Mouse (Mus musculus) R1 (cell line): Measurements from ENCODE around the gene Adss.

ENCODE experiments used
- DNase-seq: peaks from one replicate; pipeline ENCODE4 v3.0.0-alpha.2; 2018; ENCODE audit warnings: low read depth, low spot score

Adss gene

GRCm38 (mm10) chr1:177727883-177728525, 68.3 kb downstream of the Adss start:
- DNase-seq, result no peak

DNA sequence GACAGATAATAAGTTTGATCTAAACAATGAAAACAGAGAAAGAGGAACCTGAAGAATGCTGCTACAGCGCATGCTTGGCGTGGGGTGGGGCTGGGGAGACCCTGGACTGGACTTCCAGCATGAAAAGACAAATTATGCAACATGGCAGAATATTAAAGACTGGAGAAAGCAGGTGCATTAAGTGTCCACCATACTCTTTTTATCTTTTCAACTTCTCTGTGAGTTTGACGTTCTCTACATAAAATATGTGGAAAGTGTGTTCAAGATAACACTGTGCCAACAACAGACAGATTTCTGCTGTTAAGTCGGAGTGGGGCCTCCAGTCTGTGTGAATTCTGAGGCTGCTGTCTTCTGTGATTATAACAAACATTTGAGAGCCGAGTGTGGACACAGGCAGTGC, 69.4 kb downstream of the Adss start:
- no peak for DNase-seq

DNA sequence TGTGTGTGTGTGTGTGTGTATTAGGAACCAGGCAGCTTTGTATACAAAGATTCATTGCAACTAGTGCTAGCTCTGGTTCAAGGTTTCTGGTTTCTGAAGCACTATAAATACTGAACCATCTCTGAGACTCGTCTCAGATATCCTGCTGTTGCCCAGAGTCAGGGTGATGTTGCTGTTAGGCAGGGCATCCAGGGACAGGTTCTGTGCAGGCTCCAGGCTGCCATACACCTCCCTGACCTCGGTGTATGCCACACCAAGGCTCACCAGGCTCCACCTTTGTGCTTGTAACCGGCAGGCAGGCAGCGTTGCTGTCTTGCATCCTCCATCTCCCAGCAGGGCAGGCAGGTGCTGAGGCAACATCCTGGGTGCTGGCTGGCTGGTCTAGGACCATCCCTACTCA, 72.5 kb downstream of the Adss start:
- no peak for DNase-seq

DNA sequence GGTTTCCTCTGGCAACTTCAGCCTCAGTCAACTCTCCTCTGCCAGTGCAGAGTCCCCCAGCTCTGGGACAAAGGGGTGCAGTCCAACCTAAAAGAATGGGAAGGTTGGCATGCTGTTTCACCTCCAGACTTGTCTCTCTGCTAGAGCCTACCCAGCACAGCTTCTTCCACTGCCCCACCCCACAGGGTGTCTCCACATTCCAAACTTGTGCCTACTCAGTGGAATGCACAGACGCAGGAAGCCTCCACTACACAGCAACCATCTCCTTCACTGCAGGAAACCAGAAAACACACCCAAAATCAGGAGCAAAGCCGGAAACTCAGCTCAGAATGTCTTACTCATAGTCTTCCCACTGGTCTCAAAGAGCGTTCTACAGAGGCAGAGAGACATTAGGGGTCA, 77.3 kb downstream of the Adss start:
- DNase-seq, result peak; percentile 98

DNA sequence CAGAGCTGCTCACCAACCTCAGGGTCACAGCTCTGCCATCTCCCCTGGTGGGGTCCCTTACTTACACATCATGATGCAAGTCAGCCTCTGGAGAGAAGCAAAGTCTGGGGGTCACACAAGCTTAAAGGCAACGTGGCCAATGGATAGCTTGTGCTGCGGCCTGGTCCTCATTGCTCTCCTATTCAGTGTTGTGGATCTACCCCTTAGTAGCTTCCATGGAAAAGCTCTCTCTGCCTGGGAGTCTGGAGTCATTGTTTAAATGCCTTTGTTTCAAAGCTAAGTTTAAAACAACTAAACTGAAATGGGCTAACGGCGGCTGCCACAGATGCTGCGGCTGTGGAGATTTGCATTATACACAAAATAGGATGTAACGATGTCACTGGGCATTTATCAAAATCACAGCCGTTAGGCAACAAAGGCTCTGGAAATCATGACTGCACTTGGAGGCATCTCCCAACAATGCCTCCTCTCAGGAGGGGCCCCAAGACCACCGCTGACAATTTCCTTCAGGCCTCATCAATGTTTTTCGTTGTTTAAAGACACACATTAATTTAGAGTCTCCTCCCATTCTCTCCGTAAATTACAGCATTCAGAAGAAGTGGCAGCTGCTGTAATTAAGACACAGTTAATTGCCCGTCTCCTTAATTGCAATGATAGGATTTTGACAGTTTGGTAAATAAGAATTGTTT, 77.8 kb downstream of the Adss start:
- DNase-seq, result peak; percentile 76

DNA sequence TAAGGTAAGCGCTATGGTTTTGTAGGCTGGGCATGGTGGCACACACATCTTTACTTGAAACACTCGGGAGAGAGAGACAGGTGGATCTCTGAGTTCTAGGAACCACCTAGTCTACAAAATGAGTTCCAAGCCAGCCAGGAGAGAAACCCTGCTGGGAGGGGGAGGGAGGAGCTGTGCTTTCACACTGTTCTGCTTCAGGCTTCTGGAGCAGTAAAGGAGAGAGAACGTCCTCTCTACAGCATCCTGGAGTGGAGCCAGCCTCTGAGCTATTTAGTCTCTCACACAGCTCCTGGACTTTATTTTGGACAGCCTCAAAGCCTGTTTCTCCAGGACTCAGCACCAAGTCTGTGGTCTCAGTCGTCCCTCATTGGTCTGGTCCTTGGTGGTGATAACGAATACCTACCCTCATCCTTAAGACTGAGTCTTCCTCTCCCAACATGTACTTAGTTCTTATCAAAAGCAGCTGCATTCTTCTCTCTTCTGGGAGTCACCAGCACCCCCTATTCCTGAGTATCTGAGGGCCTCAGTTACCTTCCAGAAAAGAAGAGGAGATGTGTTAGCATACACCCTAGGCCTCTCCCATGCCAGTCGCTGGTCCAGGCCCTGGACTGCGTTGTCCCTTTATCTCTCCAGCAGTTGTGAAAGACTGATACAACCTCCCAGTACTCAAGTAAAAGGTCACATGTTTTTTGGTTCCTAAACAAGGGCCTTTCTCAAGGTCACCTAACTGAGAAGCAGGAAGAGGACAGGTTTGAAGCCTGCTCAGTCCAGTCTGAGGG, 79.1 kb downstream of the Adss start:
- peak; percentile 61 for DNase-seq

DNA sequence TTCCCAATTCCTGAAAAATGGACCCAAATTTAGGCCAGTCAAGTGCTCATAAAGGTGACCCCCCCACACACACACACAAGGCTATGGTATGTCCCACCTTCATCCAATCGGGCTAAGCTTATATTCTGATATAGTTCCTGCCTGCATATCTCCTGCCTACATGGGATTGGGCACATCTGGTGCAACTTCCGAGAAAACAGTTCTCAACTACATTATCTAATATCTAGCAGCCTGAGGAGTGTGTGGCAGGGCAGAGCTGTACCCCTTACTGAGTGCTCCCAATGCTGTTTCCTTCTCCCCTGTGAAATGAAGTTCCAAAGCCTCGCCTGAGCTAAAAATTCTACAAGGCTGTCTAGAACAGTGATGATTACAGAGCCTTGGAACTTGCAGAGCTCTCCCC, 79.9 kb downstream of the Adss start:
- no peak for DNase-seq

- no peak for DNase-seq
Observed at GRCm38 (mm10) chr1:177714397-177715012, 81.8 kb downstream of the Adss start.

DNA sequence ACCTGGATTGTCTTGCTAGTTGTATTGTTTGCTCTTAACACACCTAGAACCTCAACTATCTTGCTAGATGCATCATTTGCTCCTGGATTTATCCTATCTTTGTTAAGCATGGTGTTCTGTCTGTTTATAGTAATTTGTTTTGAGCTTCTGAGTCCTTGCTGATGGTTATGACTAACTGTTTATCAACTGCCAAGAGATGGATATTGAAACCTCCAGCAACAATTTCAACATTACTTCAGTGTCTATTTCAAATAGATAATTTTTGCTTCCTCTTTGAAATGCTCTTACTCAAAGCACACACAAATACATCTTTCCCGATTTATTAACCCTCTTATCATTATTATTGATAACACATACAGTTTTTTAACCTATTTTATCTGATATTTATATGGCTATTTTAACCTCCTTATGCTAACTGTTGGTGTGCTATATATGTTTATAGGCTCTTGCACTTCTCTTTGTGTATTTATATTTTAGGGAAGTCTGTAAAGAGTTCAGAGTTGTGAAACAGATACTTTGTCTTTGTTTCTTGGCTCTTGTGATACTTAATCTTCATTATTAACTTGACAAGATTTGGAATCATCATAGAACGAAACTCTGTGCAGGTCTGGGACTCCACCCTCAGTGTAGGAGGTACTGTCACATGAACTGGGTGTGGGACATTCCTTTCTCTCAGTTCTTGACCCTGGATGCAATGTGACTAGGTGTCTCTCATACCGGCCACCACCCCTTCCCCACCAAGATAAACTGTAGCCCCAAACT, 82.5 kb downstream of the Adss start:
- DNase-seq, result peak; percentile 67
